Mouse (Mus musculus) monocyte, adult 5-6 weeks (primary cell): ENCODE measurements around the gene Tlr5. TPM values are rescaled to one million over a fixed set of nuclear protein-coding genes. Genes with fewer than 3 reads are reported as not detected.

Experiments
- ATAC-seq: fragments of 153-309, 156-312 bp; replicated peaks from 2 replicates; pipeline ENCODE4 v1.8.0; 2017; ENCODE audit warnings: mild to moderate bottlenecking; ENCODE audit not compliant: low TSS enrichment, insufficient number of reproducible peaks, severe bottlenecking, poor library complexity, low FRiP score
- total RNA-seq: library from RNA; stranded (forward); fragments of 200-1000, 200-491, 200-594 nt; gene quantifications from 3 replicates; pipeline ENCODE4 v1.2.3, GENCODE M21; 2017

Tlr5 gene
- total RNA-seq, 1 experiment from 2014 or later: 0.48 TPM

- ATAC-seq: no peak
Observed at GRCm38 (mm10) chr1:182945561-182945960, 9.0 kb upstream of the Tlr5 start.

- ATAC-seq: no peak
Observed at GRCm38 (mm10) chr1:182951298-182951697, 3.3 kb upstream of the Tlr5 start.

GRCm38 (mm10) chr1:182953165-182953564 lies 1.4 kb upstream of the Tlr5 start:
- ATAC-seq: no peak

- ATAC-seq: no peak
Observed at GRCm38 (mm10) chr1:182953667-182954066, 921 bp upstream of the Tlr5 start.

- ATAC-seq: no peak
Observed at GRCm38 (mm10) chr1:182955047-182955620, 546 bp downstream of the Tlr5 start.

GRCm38 (mm10) chr1:182956186-182956960 lies 1.8 kb downstream of the Tlr5 start:
- ATAC-seq: no peak

GRCm38 (mm10) chr1:182957001-182957757 lies 2.6 kb downstream of the Tlr5 start:
- ATAC-seq: no peak

- no peak for ATAC-seq
Observed at GRCm38 (mm10) chr1:182957826-182958544, 3.4 kb downstream of the Tlr5 start.

GRCm38 (mm10) chr1:182958824-182959223 lies 4.2 kb downstream of the Tlr5 start:
- ATAC-seq: no peak

- no peak for ATAC-seq
Observed at GRCm38 (mm10) chr1:182959251-182959691, 4.7 kb downstream of the Tlr5 start.

- peak; percentile 63 for ATAC-seq
Observed at GRCm38 (mm10) chr1:182959811-182960455, 5.3 kb downstream of the Tlr5 start.

- no peak for ATAC-seq
Observed at GRCm38 (mm10) chr1:182961076-182961475, 6.5 kb downstream of the Tlr5 start.

GRCm38 (mm10) chr1:182963329-182963728 lies 8.7 kb downstream of the Tlr5 start:
- ATAC-seq: no peak

- ATAC-seq: no peak
Observed at GRCm38 (mm10) chr1:182964855-182965466, 10.4 kb downstream of the Tlr5 start.

- no peak for ATAC-seq
Observed at GRCm38 (mm10) chr1:182968732-182969131, 14.1 kb downstream of the Tlr5 start.

GRCm38 (mm10) chr1:182972240-182972639 lies 17.7 kb downstream of the Tlr5 start:
- ATAC-seq: no peak

- ATAC-seq: no peak
Observed at GRCm38 (mm10) chr1:182974826-182975225, 20.2 kb downstream of the Tlr5 start.

- no peak for ATAC-seq
Observed at GRCm38 (mm10) chr1:182980702-182981101, 26.1 kb downstream of the Tlr5 start.
